Mouse (Mus musculus): Measurements from ENCODE around the gene Rnf168.

DNA sequence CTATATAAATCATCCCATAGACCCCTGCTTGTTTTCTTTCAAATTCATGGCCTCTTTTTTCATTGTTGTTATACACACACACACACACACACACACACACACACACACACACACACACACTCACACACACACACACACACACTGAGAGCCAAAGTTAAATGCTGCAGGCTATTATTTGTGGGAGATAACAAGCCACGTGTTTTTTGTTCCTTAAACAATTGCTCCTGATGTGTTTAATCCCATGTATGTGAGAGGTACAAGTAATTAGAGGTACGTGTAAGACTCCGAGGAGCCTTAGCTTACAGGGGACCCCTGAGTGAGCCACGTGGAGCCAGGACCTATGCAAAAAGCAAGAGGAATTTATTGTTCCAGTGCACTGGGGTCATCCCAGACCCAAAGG is 34.7 kb downstream of the Rnf168 start:
- TF ChIP-seq POLR2A (IDR thresholded peaks at IDR 0.05; ENCODE audit: borderline replicate concordance, extremely low read depth, insufficient read depth, insufficient read length, poor library complexity, severe bottlenecking) = no peak
- no peak for TF ChIP-seq CTCF (IDR thresholded peaks at IDR 0.05; ENCODE audit: borderline replicate concordance, extremely low read depth, insufficient read depth, insufficient read length)

All from brain, embryonic 14.5 days (tissue).